In the genomic region with DNA sequence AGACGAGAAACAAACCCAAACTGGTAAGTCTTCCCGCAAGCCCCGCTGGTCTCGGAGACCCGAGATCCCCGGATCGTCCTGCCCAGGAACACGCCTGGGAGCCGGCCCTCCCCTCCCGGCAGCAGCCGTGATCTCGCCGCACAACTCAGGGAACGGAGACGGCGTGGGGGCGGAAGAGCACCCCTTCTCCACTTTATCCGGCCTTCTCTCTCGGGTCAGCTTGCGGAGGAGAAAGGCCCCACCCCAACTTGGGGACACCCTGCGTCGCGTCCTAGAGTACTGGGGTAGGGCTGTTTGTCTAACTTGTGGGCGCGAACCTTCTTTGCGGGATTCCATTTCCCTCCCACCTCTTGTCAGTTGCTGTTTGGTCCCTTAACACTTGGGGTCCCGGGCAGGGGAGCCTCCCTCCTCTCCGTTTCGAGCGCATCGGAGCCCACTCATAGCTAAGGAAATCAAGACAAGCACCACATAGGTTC, we compare ENCODE assay signal across 9 mouse cellular contexts. TPM values are rescaled to one million over a fixed set of nuclear protein-coding genes. Genes with fewer than 3 reads are reported as not detected.
DNase-seq lines count a peak whose midpoint lies in the region; ATAC-seq and TF ChIP-seq lines count a peak whose summit lies in the region.
"Had no signal": no experiment of that assay in that cellular context is flagged by ENCODE, and none has a peak within 500 bp of the region (broad histone marks: within the 10 kb centered on the region; RNA-seq: fewer than 3 reads in every experiment).

No protein-coding gene starts in this region.

- no peaks in the 10 kb centered on the region for H3K27me3 ChIP-seq in heart, postnatal 0 days (ENCODE audit: control insufficient read depth, insufficient read depth, low read length)
- H3K27me3 ChIP-seq in limb, embryonic 11.5 days (ENCODE audit: control insufficient read depth, insufficient read depth, low read length): no peaks in the 10 kb centered on the region

- peak; percentile 19 for DNase-seq in cerebellum, adult 11 months
- DNase-seq in cerebellum, adult 8-10 months: no peak
- peak; percentile 46 for DNase-seq in 416B (ENCODE audit: low read depth)
- DNase-seq in embryo, embryonic 9.5 days (ENCODE audit: extremely low spot score): peak; percentile 25
- DNase-seq in heart, postnatal 0 days (ENCODE audit: low spot score): peak; percentile 7
- peak; percentile 47 for DNase-seq in limb, embryonic 11.5 days (ENCODE audit: low spot score)
- DNase-seq in testis, postnatal 14 days (ENCODE audit: low spot score): peak; percentile 31

- TF ChIP-seq CTCF in heart, postnatal 0 days (IDR thresholded peaks at IDR 0.05; ENCODE audit: low read depth): no peak

- no peak for TF ChIP-seq EP300 in heart, postnatal 0 days (IDR thresholded peaks at IDR 0.05; ENCODE audit: low read depth)

- peak overlapping the region; percentile 76 for H3K4me3 ChIP-seq in heart, postnatal 0 days (ENCODE audit: low read depth, low read length)
- peak overlapping the region; percentile 47 for H3K4me3 ChIP-seq in limb, embryonic 11.5 days (ENCODE audit: low read depth, low read length)

- WGBS in heart, postnatal 0 days: 16% methylated on average over 26 of the region's 31 CpGs
- 13% methylated on average over 25 of the region's 31 CpGs for WGBS in limb, embryonic 11.5 days

- no peaks in the 10 kb centered on the region for H3K4me1 ChIP-seq in heart, postnatal 0 days (ENCODE audit: control insufficient read depth, insufficient read depth)
- no peaks in the 10 kb centered on the region for H3K4me1 ChIP-seq in limb, embryonic 11.5 days (ENCODE audit: control insufficient read depth, insufficient read depth, low read length)

- H3K27ac ChIP-seq in heart, postnatal 0 days (ENCODE audit: low read depth): peak overlapping the region; percentile 79
- no peak overlapping the region for H3K27ac ChIP-seq in limb, embryonic 11.5 days (replicated peaks; ENCODE audit: low read depth, low read length)

- no peaks in the 10 kb centered on the region for H3K36me3 ChIP-seq in heart, postnatal 0 days (replicated peaks; ENCODE audit: control insufficient read depth, insufficient read depth, low read length)
- H3K36me3 ChIP-seq in limb, embryonic 11.5 days (ENCODE audit: control insufficient read depth, insufficient read depth, low read length): no peaks in the 10 kb centered on the region
- H3K36me3 ChIP-seq: G1E had no signal

- no peaks in the 10 kb centered on the region for H3K9me3 ChIP-seq in heart, postnatal 0 days (replicated peaks; ENCODE audit: control insufficient read depth, low read length)
- H3K9me3 ChIP-seq in limb, embryonic 11.5 days (ENCODE audit: control insufficient read depth, low read length): no peaks in the 10 kb centered on the region

- H3K4me2 ChIP-seq in heart, postnatal 0 days (ENCODE audit: low read depth, low read length): peak overlapping the region; percentile 67
- peak overlapping the region; percentile 33 for H3K4me2 ChIP-seq in limb, embryonic 11.5 days (ENCODE audit: low read depth, severe bottlenecking)

- peak overlapping the region; percentile 79 for H3K9ac ChIP-seq in heart, postnatal 0 days (replicated peaks; ENCODE audit: low read depth, low read length)
- peak overlapping the region; percentile 52 for H3K9ac ChIP-seq in limb, embryonic 11.5 days (ENCODE audit: low read length)

- ATAC-seq in heart, postnatal 0 days (ENCODE audit: insufficient read depth, low read depth): peak; percentile 65
- peak; percentile 72 for ATAC-seq in limb, embryonic 11.5 days (ENCODE audit: insufficient number of reproducible peaks, low FRiP score, low TSS enrichment, low read depth)
- ATAC-seq in megakaryocyte-erythroid progenitor cell, adult 5-6 weeks (replicated peaks; ENCODE audit: low FRiP score, low TSS enrichment, poor library complexity, severe bottlenecking): peak; percentile 51

RNA-seq across cellular contexts. Expression of a gene that starts 0.6 kb away (rescaled TPM):
- 4.9 and 9.5 TPM in 2 replicates for total RNA-seq in heart, postnatal 0 days (2014; rRNA removed; ENCODE audit: low replicate concordance)
- polyA plus RNA-seq in heart, postnatal 0 days (2015; fragmentation: Nextera tagmentation; extraction: Ambion mirVana): 4.5 and 4.8 TPM in 2 replicates
- 2.9 and 3.5 TPM in 2 replicates for polyA plus RNA-seq in limb, embryonic 11.5 days (2014; fragmentation: Nextera tagmentation; extraction: Ambion mirVana)
- 2.7 and 3.0 TPM in 2 replicates for total RNA-seq in megakaryocyte-erythroid progenitor cell, adult 5-6 weeks (2014; fragmentation: Nextera tagmentation)
- 0.66 and 1.0 TPM in 2 replicates for total RNA-seq in megakaryocyte-erythroid progenitor cell, adult 5-6 weeks (2017)
- total RNA-seq: G1E had no signal
- polyA plus RNA-seq: G1E had no signal
